Mouse (Mus musculus): ENCODE data around the gene Col26a1.

DNA sequence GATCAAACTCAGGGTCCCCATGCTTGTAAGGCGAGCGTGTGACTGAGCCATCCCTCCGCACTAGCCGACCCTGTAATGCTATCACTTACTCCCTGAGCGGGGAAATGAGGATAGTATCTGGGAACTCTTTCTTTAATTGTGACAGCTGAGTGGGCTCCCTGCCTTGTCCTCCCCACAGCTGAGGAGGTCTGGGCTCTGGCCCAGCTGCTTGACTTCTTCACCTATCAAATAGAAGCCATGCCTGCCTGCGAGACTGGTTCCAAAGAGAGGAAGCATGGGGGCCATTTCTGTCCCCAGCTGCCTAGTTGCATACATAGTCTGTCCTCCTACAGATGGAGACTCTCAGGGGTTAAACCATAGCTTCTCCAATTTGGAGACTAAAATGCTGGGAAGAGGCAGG lies 78.0 kb downstream of the Col26a1 start:
- no peak for TF ChIP-seq POLR2A (IDR thresholded peaks at IDR 0.05; ENCODE audit: low read depth, low read length)
- TF ChIP-seq CTCF (IDR thresholded peaks at IDR 0.05; ENCODE audit: extremely low read depth, insufficient read depth, insufficient read length, insufficient replicate concordance) = no peak
